Mouse (Mus musculus): ENCODE measurements around the gene Hexim1. TPM values are rescaled to one million over a fixed set of nuclear protein-coding genes. Genes with fewer than 3 reads are reported as not detected.

Hexim1 gene
- total and polyA plus RNA-seq, 3 experiments = 20.2 to 51.8 (median 25.9) TPM

DNA sequence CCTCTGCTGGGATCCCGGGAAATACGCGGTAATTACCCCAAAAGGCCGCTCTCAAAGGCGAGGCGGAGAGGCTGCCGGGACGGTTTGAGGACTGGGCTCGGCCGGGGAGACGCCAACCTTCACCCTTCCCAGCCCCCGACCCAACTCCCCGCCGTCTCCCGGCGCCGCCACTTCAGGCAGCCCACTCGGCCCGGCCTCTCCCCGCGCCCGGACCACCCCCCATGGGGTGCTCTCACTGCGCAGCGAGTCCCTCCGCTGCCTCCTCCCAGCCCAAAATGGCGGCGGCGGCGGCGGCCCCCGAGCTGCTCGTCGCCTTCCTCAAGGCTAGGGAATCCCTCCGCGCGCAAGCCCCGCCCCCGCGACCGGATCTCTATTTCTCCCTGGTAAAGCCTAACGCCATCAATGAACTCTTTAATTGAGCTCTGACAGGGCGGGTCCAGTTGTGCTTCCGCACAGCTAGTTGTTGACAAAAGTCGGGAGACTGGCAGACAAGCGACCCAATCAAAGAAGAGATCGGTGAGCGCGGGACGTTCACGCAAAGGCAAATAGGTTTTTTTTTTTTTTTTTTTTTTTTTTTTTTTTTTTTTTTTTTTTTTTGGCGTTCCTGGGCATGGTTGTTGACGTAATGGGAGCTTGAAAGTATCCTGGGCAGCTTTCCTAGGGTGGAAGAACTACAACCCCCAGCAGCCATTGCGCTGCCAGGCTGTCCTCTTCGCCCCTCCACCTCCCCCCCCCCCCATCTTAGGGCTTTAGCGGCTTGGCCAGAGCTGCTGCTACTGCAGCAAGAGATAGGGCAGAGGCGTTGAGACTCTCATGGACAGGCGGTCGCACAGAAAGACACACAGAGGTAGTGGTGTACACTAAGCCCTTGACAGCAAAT, 16.8 kb downstream of the Hexim1 start (continued):
- TF ChIP-seq MAFK (IDR thresholded peaks at IDR 0.05; ENCODE audit: insufficient replicate concordance, low read length) (no peak), EP300 (IDR thresholded peaks at IDR 0.05; ENCODE audit: low read length) (no peak), USF2 (conservative IDR thresholded peaks at IDR 0.05; ENCODE audit: low read depth, low read length) (no peak), BHLHE40 (IDR thresholded peaks at IDR 0.05; ENCODE audit: low read depth, low read length) (peak; percentile 60), ZNF384 (IDR thresholded peaks at IDR 0.05; ENCODE audit: low read depth, low read length) (peak; percentile 99), MYC (IDR thresholded peaks at IDR 0.05; ENCODE audit: low read depth, low read length) (peak; percentile 81), RAD21 (IDR thresholded peaks at IDR 0.05; ENCODE audit: low read depth, low read length) (no peak), MEF2A (IDR thresholded peaks at IDR 0.05; ENCODE audit: borderline replicate concordance, low read depth, low read length) (peak; percentile 64), ETS1 (conservative IDR thresholded peaks at IDR 0.05; ENCODE audit: low read depth, low read length) (peak; percentile 90), UBTF (IDR thresholded peaks at IDR 0.05; ENCODE audit: low read depth, low read length) (peak; percentile 96), E2F4 (IDR thresholded peaks at IDR 0.05; ENCODE audit: insufficient replicate concordance, low read depth, low read length) (peak; percentile 99), MXI1 (IDR thresholded peaks at IDR 0.05; ENCODE audit: low read depth, low read length) (0 out of 2 replicates have a peak, but pooled peaks have one; percentile 42)

DNA sequence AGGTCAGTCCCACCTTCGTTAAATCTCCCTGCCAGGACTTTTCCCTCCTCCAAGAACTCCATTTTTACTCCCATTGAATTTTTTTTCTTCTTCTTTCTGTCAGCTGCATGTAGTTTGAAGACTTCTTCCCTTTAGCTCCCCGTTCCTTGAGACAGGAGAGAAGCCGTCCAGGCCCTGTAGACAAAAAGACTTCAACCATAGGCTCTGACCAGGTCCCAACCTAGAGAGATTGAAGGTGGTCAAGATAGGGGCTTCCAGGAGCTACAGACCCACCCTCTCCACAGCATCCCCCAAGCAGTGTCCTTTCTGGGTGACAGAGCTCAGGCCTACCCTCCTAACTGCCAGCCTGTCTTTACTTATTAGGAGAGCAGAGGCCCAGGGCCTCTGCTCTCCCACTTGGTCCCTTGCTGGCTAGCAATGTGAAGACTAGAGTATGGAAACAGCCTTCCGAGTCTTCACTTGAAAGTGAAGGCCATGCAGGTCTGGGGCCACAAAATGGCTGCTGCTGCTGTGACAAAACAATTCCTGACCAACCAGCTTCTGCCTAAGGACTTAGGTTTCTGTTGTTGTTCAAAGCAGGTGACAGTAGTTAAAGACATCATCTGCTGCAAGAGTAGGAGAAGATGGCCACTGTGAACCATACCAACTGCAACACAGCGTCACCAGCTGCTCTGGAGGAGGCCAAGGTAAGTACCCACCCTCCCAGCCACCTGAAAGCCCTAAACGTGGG, 17.6 kb downstream of the Hexim1 start:
- Histone ChIP-seq H3K27me3 (replicated peaks) (no peaks in the 10 kb centered on the region), H3K79me2 (replicated peaks; ENCODE audit: control insufficient read depth, extremely low read depth, insufficient read depth, poor library complexity, severe bottlenecking) (peaks cover 37% of the 10 kb centered on the region), H3K9me3 (replicated peaks; ENCODE audit: low read length) (no peaks in the 10 kb centered on the region), H3K9ac (ENCODE audit: insufficient read depth, low read depth) (peak overlapping the region; percentile 99), H3K27ac (ENCODE audit: insufficient read depth, low read depth) (peak overlapping the region; percentile 53), H3K36me3 (replicated peaks in 1 of 2; ENCODE audit: control insufficient read depth in 1 of 2, insufficient read depth in 1 of 2, low read length in 1 of 2) (peaks cover 18 to 51% of the 10 kb centered on the region in 2 experiments), H3K4me2 (ENCODE audit: insufficient read depth, low read depth, poor library complexity, severe bottlenecking) (peak overlapping the region; percentile 86), H3K4me3 (replicated peaks in 1 of 3; ENCODE audit: low read depth in 2 of 3, low read length in 2 of 3, poor library complexity in 1 of 3) (peak overlapping the region; percentile 55 to 85 (median 56)), H3K4me1 (ENCODE audit: control insufficient read depth in 1 of 2, insufficient read depth in 2 of 2) (peaks cover 6 to 58% of the 10 kb centered on the region in 2 experiments)
- in situ Hi-C loops (cut with MboI; ENCODE audit: low pct_ligation_motif_present, low pct_unique_long_range_greater_than_20kb, low sequenced_read_pairs) (no loop called here), dilution Hi-C loops (cut with MboI; ENCODE audit: extremely low pct_ligation_motif_present, extremely low pct_unique_long_range_greater_than_20kb, low sequenced_read_pairs) (no loop called here)
- peak; percentile 84 for DNase-seq (ENCODE audit: extremely low read depth)
- TF ChIP-seq MEF2A (IDR thresholded peaks at IDR 0.05; ENCODE audit: borderline replicate concordance, low read depth, low read length) = no peak
- no peak for TF ChIP-seq UBTF (IDR thresholded peaks at IDR 0.05; ENCODE audit: low read depth, low read length)
- peak; percentile 20; the same call in 1 of the 2 replicates for TF ChIP-seq MXI1 (IDR thresholded peaks at IDR 0.05; ENCODE audit: low read depth, low read length)
- no peak for TF ChIP-seq USF2 (conservative IDR thresholded peaks at IDR 0.05; ENCODE audit: low read depth, low read length)
- no peak for TF ChIP-seq EP300 (IDR thresholded peaks at IDR 0.05; ENCODE audit: low read length)
- TF ChIP-seq ZC3H11A (IDR thresholded peaks at IDR 0.05; ENCODE audit: low read depth, low read length) = no peak
- TF ChIP-seq NRF1 (IDR thresholded peaks at IDR 0.05; ENCODE audit: low read depth, low read length) = peak; percentile 48; the same call in 1 of the 2 replicates
- no peak for TF ChIP-seq JUN (IDR thresholded peaks at IDR 0.05; ENCODE audit: insufficient read depth, low read depth, low read length)
- no peak; the same call in 1 of the 2 replicates for TF ChIP-seq POLR2A (IDR thresholded peaks at IDR 0.05; ENCODE audit: low read depth, low read length)
- no peak for TF ChIP-seq MAFK (IDR thresholded peaks at IDR 0.05; ENCODE audit: insufficient replicate concordance, low read length)
- TF ChIP-seq RCOR1 (conservative IDR thresholded peaks at IDR 0.05; ENCODE audit: low read depth, low read length) = no peak; the same call in 1 of the 2 replicates
- no peak for TF ChIP-seq E2F4 (IDR thresholded peaks at IDR 0.05; ENCODE audit: insufficient replicate concordance, low read depth, low read length)
- no peak for TF ChIP-seq CHD2 (IDR thresholded peaks at IDR 0.05; ENCODE audit: low read length)
- no peak for TF ChIP-seq TBP (conservative IDR thresholded peaks at IDR 0.05; ENCODE audit: low read depth, low read length)
- TF ChIP-seq SMC3 (IDR thresholded peaks at IDR 0.05; ENCODE audit: low read depth, low read length) = no peak
- no peak for TF ChIP-seq PAX5 (IDR thresholded peaks at IDR 0.05; ENCODE audit: low read length)
- no peak for TF ChIP-seq USF1 (IDR thresholded peaks at IDR 0.05; ENCODE audit: low read depth, low read length)
- no peak for TF ChIP-seq ELF1 (IDR thresholded peaks at IDR 0.05; ENCODE audit: low read depth, low read length)
- TF ChIP-seq BHLHE40 (IDR thresholded peaks at IDR 0.05; ENCODE audit: low read depth, low read length) = no peak
- no peak for TF ChIP-seq ETS1 (conservative IDR thresholded peaks at IDR 0.05; ENCODE audit: low read depth, low read length)
- no peak; the same call in 1 of the 2 replicates for TF ChIP-seq HCFC1 (IDR thresholded peaks at IDR 0.05; ENCODE audit: low read depth, low read length)
- TF ChIP-seq KAT2A (IDR thresholded peaks at IDR 0.05; ENCODE audit: insufficient replicate concordance, low read length) = no peak
- TF ChIP-seq MAZ (IDR thresholded peaks at IDR 0.05; ENCODE audit: low read depth, low read length) = no peak
- TF ChIP-seq POLR2AphosphoS2 (IDR thresholded peaks at IDR 0.05; ENCODE audit: low read depth, low read length) = no peak; the same call in 1 of the 2 replicates
- TF ChIP-seq IRF4 (IDR thresholded peaks at IDR 0.05; ENCODE audit: low read depth, low read length) = 0 out of 2 replicates have a peak, but pooled peaks have one; percentile 14
- no peak for TF ChIP-seq GABPA (IDR thresholded peaks at IDR 0.05; ENCODE audit: insufficient replicate concordance, low read depth, low read length)
- no peak for TF ChIP-seq JUND (conservative IDR thresholded peaks at IDR 0.05; ENCODE audit: low read depth, low read length)
- 0 out of 2 replicates have a peak, but pooled peaks have one; percentile 47 for TF ChIP-seq NELFE (IDR thresholded peaks at IDR 0.05; ENCODE audit: low read depth, low read length)

Measured in CH12.LX (cell line).